Mouse (Mus musculus) hematopoietic stem cell, adult 5-6 weeks (primary cell): Measurements from ENCODE around the gene Fam57a. TPM values are rescaled to one million over a fixed set of nuclear protein-coding genes. Genes with fewer than 3 reads are reported as not detected.
A peak's percentile ranks its signal among the peaks of the same experiment; 100 is the strongest.

Source experiments
- ATAC-seq, 2 experiments: fragments of 125-278 bp in 1 of 2; replicated peaks in 1 of 2; 2 replicates each; pipeline ENCODE4 v1.8.0; 2016 to 2017; ENCODE audit warnings: inconsistent platforms in 2 of 2, mild to moderate bottlenecking in 2 of 2, moderate number of reproducible peaks in 2 of 2, low read depth in 1 of 2, moderate TSS enrichment in 1 of 2; ENCODE audit not compliant: low FRiP score in 2 of 2, poor library complexity in 2 of 2, severe bottlenecking in 2 of 2, insufficient read depth in 1 of 2, low TSS enrichment in 1 of 2
- total RNA-seq: library from RNA; stranded (forward); fragments of 172-1452, 232-1000 nt; gene quantifications from 2 replicates; pipeline ENCODE4 v1.2.3, GENCODE M21; 2017

Gene Fam57a
- total RNA-seq, 1 experiment from 2014 or later, result 5.3 TPM

GRCm38 (mm10) chr11:76260208-76261050 is 81.0 kb downstream of the Fam57a start:
- no peak for ATAC-seq

GRCm38 (mm10) chr11:76261224-76261623 is 81.8 kb downstream of the Fam57a start:
- peak; percentile 85 to 92 for ATAC-seq

GRCm38 (mm10) chr11:76262611-76263351 is 83.3 kb downstream of the Fam57a start:
- ATAC-seq, result no peak

Other genes starting within 250 kb of the Fam57a start
- 2.6 and 4.4 TPM in 2 replicates for gene Rph3al, start 241.2 kb upstream of the Fam57a start, total RNA-seq
- gene 1700016K19Rik, start 179.8 kb upstream of the Fam57a start, total RNA-seq, result not detected in 2 replicates
- gene Rflnb, start 151.9 kb upstream of the Fam57a start, total RNA-seq, result 4.6 and 9.3 TPM in 2 replicates
- gene Vps53, start within 50 bp of the Fam57a start, total RNA-seq, result 38.3 and 47.8 TPM in 2 replicates
- gene Dbil5, start 37.9 kb downstream of the Fam57a start, total RNA-seq, result 0.65 and 1.1 TPM in 2 replicates
- 20.7 and 37.8 TPM in 2 replicates for gene Gemin4, start 38.0 kb downstream of the Fam57a start, total RNA-seq
- gene Mrm3, start 64.0 kb downstream of the Fam57a start, total RNA-seq, result 16.1 and 33.6 TPM in 2 replicates
- 295 and 311 TPM in 2 replicates for gene Glod4, start 64.1 kb downstream of the Fam57a start, total RNA-seq
- 7.9 and 13.3 TPM in 2 replicates for gene Nxn, start 219.5 kb downstream of the Fam57a start, total RNA-seq
- gene Timm22, start 227.3 kb downstream of the Fam57a start, total RNA-seq, result 6.7 and 10.2 TPM in 2 replicates